Mouse (Mus musculus): Measurements from ENCODE around the gene Rars2. TPM values are rescaled to one million over a fixed set of nuclear protein-coding genes. Genes with fewer than 3 reads are reported as not detected.

Rars2 gene
- polyA plus RNA-seq, 1 experiment from 2014 or later = 59.4 TPM

- no peak for ATAC-seq (ENCODE audit: low read depth)
- Histone ChIP-seq H3K9me3 (ENCODE audit: control insufficient read depth, low read length) (no peaks in the 10 kb centered on the region), H3K4me2 (ENCODE audit: low read depth, low read length) (no peak overlapping the region), H3K4me3 (ENCODE audit: low read depth, low read length) (no peak overlapping the region), H3K36me3 (ENCODE audit: control insufficient read depth, insufficient read depth, low read length) (peaks cover 59% of the 10 kb centered on the region), H3K27me3 (ENCODE audit: control insufficient read depth, insufficient read depth, low read length) (no peaks in the 10 kb centered on the region), H3K9ac (replicated peaks; ENCODE audit: low read depth, low read length) (no peak overlapping the region), H3K4me1 (ENCODE audit: control insufficient read depth, insufficient read depth, low read length) (no peaks in the 10 kb centered on the region), H3K27ac (ENCODE audit: low read depth, low read length) (no peak overlapping the region)
- WGBS = 91% methylated on average over 2 of the region's 2 CpGs
These were observed 44.3 kb downstream of the Rars2 start for GRCm38 (mm10) chr4:34659012-34659411.

- 100% methylated on average over 2 of the region's 2 CpGs for WGBS
- no peaks in the 10 kb centered on the region for H3K27me3 ChIP-seq (ENCODE audit: control insufficient read depth, insufficient read depth, low read length)
- no peak overlapping the region for H3K4me3 ChIP-seq (ENCODE audit: low read depth, low read length)
- ATAC-seq (ENCODE audit: low read depth) = no peak
- no peak overlapping the region for H3K9ac ChIP-seq (replicated peaks; ENCODE audit: low read depth, low read length)
- H3K27ac ChIP-seq (ENCODE audit: low read depth, low read length) = no peak overlapping the region
- H3K4me2 ChIP-seq (ENCODE audit: low read depth, low read length) = no peak overlapping the region
- no peaks in the 10 kb centered on the region for H3K4me1 ChIP-seq (ENCODE audit: control insufficient read depth, insufficient read depth, low read length)
- H3K36me3 ChIP-seq (ENCODE audit: control insufficient read depth, insufficient read depth, low read length) = peaks cover 53% of the 10 kb centered on the region
- no peaks in the 10 kb centered on the region for H3K9me3 ChIP-seq (ENCODE audit: control insufficient read depth, low read length)
These were observed 46.8 kb downstream of the Rars2 start for GRCm38 (mm10) chr4:34661514-34661913.

GRCm38 (mm10) chr4:34661927-34662326 lies 47.2 kb downstream of the Rars2 start:
- no peaks in the 10 kb centered on the region for H3K27me3 ChIP-seq (ENCODE audit: control insufficient read depth, insufficient read depth, low read length)
- 90% methylated on average over 6 of the region's 6 CpGs for WGBS
- no peak overlapping the region for H3K27ac ChIP-seq (ENCODE audit: low read depth, low read length)
- H3K4me3 ChIP-seq (ENCODE audit: low read depth, low read length) = no peak overlapping the region
- no peaks in the 10 kb centered on the region for H3K4me1 ChIP-seq (ENCODE audit: control insufficient read depth, insufficient read depth, low read length)
- no peak overlapping the region for H3K4me2 ChIP-seq (ENCODE audit: low read depth, low read length)
- no peak for ATAC-seq (ENCODE audit: low read depth)
- peaks cover 54% of the 10 kb centered on the region for H3K36me3 ChIP-seq (ENCODE audit: control insufficient read depth, insufficient read depth, low read length)
- H3K9ac ChIP-seq (replicated peaks; ENCODE audit: low read depth, low read length) = no peak overlapping the region
- H3K9me3 ChIP-seq (ENCODE audit: control insufficient read depth, low read length) = no peaks in the 10 kb centered on the region

- peaks cover 30% of the 10 kb centered on the region for H3K36me3 ChIP-seq (ENCODE audit: control insufficient read depth, insufficient read depth, low read length)
- ATAC-seq (ENCODE audit: low read depth) = no peak
- WGBS = 94% methylated on average over 5 of the region's 5 CpGs
These were observed 53.2 kb downstream of the Rars2 start for GRCm38 (mm10) chr4:34667923-34668322.

GRCm38 (mm10) chr4:34673721-34674120 lies 59.0 kb downstream of the Rars2 start:
- no peak overlapping the region for H3K9ac ChIP-seq (replicated peaks; ENCODE audit: low read depth, low read length)
- no peaks in the 10 kb centered on the region for H3K9me3 ChIP-seq (ENCODE audit: control insufficient read depth, low read length)
- H3K4me3 ChIP-seq (ENCODE audit: low read depth, low read length) = no peak overlapping the region
- WGBS = 96% methylated on average over 5 of the region's 5 CpGs
- no peaks in the 10 kb centered on the region for H3K4me1 ChIP-seq (ENCODE audit: control insufficient read depth, insufficient read depth, low read length)
- H3K4me2 ChIP-seq (ENCODE audit: low read depth, low read length) = no peak overlapping the region
- H3K27ac ChIP-seq (ENCODE audit: low read depth, low read length) = no peak overlapping the region
- no peaks in the 10 kb centered on the region for H3K27me3 ChIP-seq (ENCODE audit: control insufficient read depth, insufficient read depth, low read length)
- peaks cover 15% of the 10 kb centered on the region for H3K36me3 ChIP-seq (ENCODE audit: control insufficient read depth, insufficient read depth, low read length)
- no peak for ATAC-seq (ENCODE audit: low read depth)

More at GRCm38 (mm10) chr4:34667923-34668322, 53.2 kb downstream of the Rars2 start:
- Histone ChIP-seq H3K27ac (ENCODE audit: low read depth, low read length) (no peak overlapping the region), H3K9ac (replicated peaks; ENCODE audit: low read depth, low read length) (no peak overlapping the region), H3K27me3 (ENCODE audit: control insufficient read depth, insufficient read depth, low read length) (no peaks in the 10 kb centered on the region), H3K9me3 (ENCODE audit: control insufficient read depth, low read length) (no peaks in the 10 kb centered on the region), H3K4me1 (ENCODE audit: control insufficient read depth, insufficient read depth, low read length) (no peaks in the 10 kb centered on the region), H3K4me3 (ENCODE audit: low read depth, low read length) (no peak overlapping the region), H3K4me2 (ENCODE audit: low read depth, low read length) (no peak overlapping the region)

- Histone ChIP-seq H3K9me3 (ENCODE audit: control insufficient read depth, low read length) (no peaks in the 10 kb centered on the region), H3K27ac (ENCODE audit: low read depth, low read length) (no peak overlapping the region), H3K4me2 (ENCODE audit: low read depth, low read length) (no peak overlapping the region), H3K36me3 (ENCODE audit: control insufficient read depth, insufficient read depth, low read length) (peaks cover 6% of the 10 kb centered on the region), H3K9ac (replicated peaks; ENCODE audit: low read depth, low read length) (no peak overlapping the region), H3K4me1 (ENCODE audit: control insufficient read depth, insufficient read depth, low read length) (no peaks in the 10 kb centered on the region), H3K4me3 (ENCODE audit: low read depth, low read length) (no peak overlapping the region), H3K27me3 (ENCODE audit: control insufficient read depth, insufficient read depth, low read length) (no peaks in the 10 kb centered on the region)
- ATAC-seq (ENCODE audit: low read depth) = no peak
- WGBS = 81% methylated on average over 5 of the region's 5 CpGs
These were observed 65.8 kb downstream of the Rars2 start for GRCm38 (mm10) chr4:34680530-34680929.

GRCm38 (mm10) chr4:34686874-34687567 lies 72.3 kb downstream of the Rars2 start, which contains the start of gene Slc35a1:
Gene Slc35a1, minus strand, starts transcription at chr4:34687438.
- Histone ChIP-seq H3K4me3 (ENCODE audit: low read depth, low read length) (peak within 1 kb of the TSS; percentile 63), H3K9ac (replicated peaks; ENCODE audit: low read depth, low read length) (peak within 1 kb of the TSS; percentile 87), H3K4me2 (ENCODE audit: low read depth, low read length) (peak within 1 kb of the TSS; percentile 64), H3K4me1 (ENCODE audit: control insufficient read depth, insufficient read depth, low read length) (peaks cover 5% of the 10 kb centered on the region; the same call in 1 of the 2 replicates), H3K36me3 (ENCODE audit: control insufficient read depth, insufficient read depth, low read length) (peaks cover 4% of the 10 kb centered on the region), H3K27me3 (ENCODE audit: control insufficient read depth, insufficient read depth, low read length) (no peaks in the 10 kb centered on the region), H3K9me3 (ENCODE audit: control insufficient read depth, low read length) (no peaks in the 10 kb centered on the region), H3K27ac (ENCODE audit: low read depth, low read length) (peak within 1 kb of the TSS; percentile 95)
- peak; percentile 98 for ATAC-seq (ENCODE audit: low read depth)
- under 1% methylated on average over 63 of the region's 65 CpGs for WGBS

- Histone ChIP-seq H3K4me3 (ENCODE audit: low read depth, low read length) (no peak overlapping the region), H3K9me3 (ENCODE audit: control insufficient read depth, low read length) (no peaks in the 10 kb centered on the region), H3K27ac (ENCODE audit: low read depth, low read length) (peak overlapping the region; percentile 35; the same call in 1 of the 2 replicates), H3K9ac (replicated peaks; ENCODE audit: low read depth, low read length) (no peak overlapping the region), H3K36me3 (ENCODE audit: control insufficient read depth, insufficient read depth, low read length) (no peaks in the 10 kb centered on the region), H3K4me1 (ENCODE audit: control insufficient read depth, insufficient read depth, low read length) (peaks cover 5% of the 10 kb centered on the region; the same call in 1 of the 2 replicates), H3K4me2 (ENCODE audit: low read depth, low read length) (no peak overlapping the region; the same call in 1 of the 2 replicates), H3K27me3 (ENCODE audit: control insufficient read depth, insufficient read depth, low read length) (no peaks in the 10 kb centered on the region)
- WGBS = 93% methylated on average over 3 of the region's 3 CpGs
- no peak for ATAC-seq (ENCODE audit: low read depth)
These were observed 73.3 kb downstream of the Rars2 start for GRCm38 (mm10) chr4:34688021-34688420.

GRCm38 (mm10) chr4:34701528-34701927 lies 86.8 kb downstream of the Rars2 start:
- no peaks in the 10 kb centered on the region for H3K36me3 ChIP-seq (ENCODE audit: control insufficient read depth, insufficient read depth, low read length)
- no peaks in the 10 kb centered on the region for H3K27me3 ChIP-seq (ENCODE audit: control insufficient read depth, insufficient read depth, low read length)
- H3K4me3 ChIP-seq (ENCODE audit: low read depth, low read length) = no peak overlapping the region
- no peaks in the 10 kb centered on the region for H3K4me1 ChIP-seq (ENCODE audit: control insufficient read depth, insufficient read depth, low read length)
- no peak overlapping the region for H3K4me2 ChIP-seq (ENCODE audit: low read depth, low read length)
- no peak overlapping the region for H3K9ac ChIP-seq (replicated peaks; ENCODE audit: low read depth, low read length)
- no peaks in the 10 kb centered on the region for H3K9me3 ChIP-seq (ENCODE audit: control insufficient read depth, low read length)
- 46% methylated on average over 5 of the region's 5 CpGs for WGBS
- peak; percentile 68; the same call in 1 of the 2 replicates for ATAC-seq (ENCODE audit: low read depth)
- H3K27ac ChIP-seq (ENCODE audit: low read depth, low read length) = no peak overlapping the region
